Mouse (Mus musculus) forebrain, embryonic 12.5 days (tissue): ENCODE data around the gene Pkp3. TPM values are rescaled to one million over a fixed set of nuclear protein-coding genes. Genes with fewer than 3 reads are reported as not detected.
"Not testable (repeated sequence)": the region's sequence is repeated elsewhere in the genome, so short reads cannot be mapped to it uniquely, and the experiment has no call there.

Experiments used
- ATAC-seq: fragments of 200-750 bp; cut with Nextera tagmentation; 2 replicates; pipeline ENCODE4 v1.8.0; 2017; ENCODE audit warnings: moderate TSS enrichment; ENCODE audit not compliant: low FRiP score
- H3K27ac ChIP-seq: fragments of 300-500 bp; sonication (generic); 2 replicates; pipeline ENCODE4 v1.5.1; 2016; ENCODE audit warnings: mild to moderate bottlenecking
- H3K27me3 ChIP-seq: fragments of 300-500 bp; sonication (generic); 2 replicates; pipeline ENCODE4 v1.6.1; 2016; ENCODE audit warnings: mild to moderate bottlenecking
- H3K36me3 ChIP-seq: fragments of 300-500 bp; sonication (generic); replicated peaks from 2 replicates; pipeline ENCODE4 v1.6.1; 2016; ENCODE audit warnings: mild to moderate bottlenecking
- H3K4me1 ChIP-seq: fragments of 300-500 bp; sonication (generic); 2 replicates; pipeline ENCODE4 v1.6.1; 2016
- H3K4me2 ChIP-seq: fragments of 300-500 bp; sonication (generic); 2 replicates; pipeline ENCODE4 v1.6.1; 2016; ENCODE audit warnings: mild to moderate bottlenecking, moderate library complexity
- H3K4me3 ChIP-seq: fragments of 300-500 bp; sonication (generic); replicated peaks from 2 replicates; pipeline ENCODE4 v1.5.1; 2016; ENCODE audit warnings: mild to moderate bottlenecking
- H3K9ac ChIP-seq: fragments of 300-500 bp; sonication (generic); 2 replicates; pipeline ENCODE4 v1.6.1; 2016; ENCODE audit warnings: mild to moderate bottlenecking
- H3K9me3 ChIP-seq: fragments of 300-500 bp; sonication (generic); 2 replicates; pipeline ENCODE4 v1.6.1; 2016
- WGBS: fragments of 180-500 bp; shearing (Covaris S2); methylation state at CpG from one replicate; pipeline ENCODE4 v1.1.7; 2016; 5-methylcytosine and 5-hydroxymethylcytosine counted together
- polyA plus RNA-seq: library from polyadenylated mRNA; unstranded; fragments of >200 nt; fragmentation: Nextera tagmentation; extraction: Ambion mirVana; gene quantifications from 2 replicates; pipeline ENCODE4 v1.2.1, GENCODE M21; 2016

Pkp3 gene
- 1.3 and 1.5 TPM in 2 replicates for polyA plus RNA-seq

DNA sequence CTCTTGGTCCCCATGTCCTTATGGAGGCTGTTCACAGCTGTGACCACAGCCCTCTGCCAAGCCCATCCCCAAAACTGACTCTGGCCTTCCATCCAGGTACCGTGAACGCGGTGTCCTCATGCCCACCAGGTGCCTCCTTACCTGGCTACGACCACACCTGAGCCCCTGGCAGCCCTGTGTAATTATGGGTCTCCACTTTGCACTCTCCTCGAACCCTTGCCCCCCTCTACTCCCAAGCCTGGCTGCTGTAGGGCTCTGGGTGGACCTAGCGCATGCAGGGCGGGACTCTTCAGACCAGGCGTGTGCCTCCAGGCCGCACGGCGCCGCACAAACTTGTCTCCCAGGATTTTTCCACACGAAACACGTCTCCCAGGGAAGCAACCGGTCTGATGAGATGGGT lies at the start of gene Pkp3:
Pkp3 (plus strand) TSS at position 378 of the 400 bp plus-strand sequence.
- no peak within 1 kb of the TSS for H3K4me3 ChIP-seq
- WGBS = 93% methylated on average over 15 of the region's 15 CpGs
- no peak for ATAC-seq
- H3K36me3 ChIP-seq = no peaks in the 10 kb centered on the region
- H3K27ac ChIP-seq = no peak within 1 kb of the TSS
- H3K4me1 ChIP-seq = no peaks in the 10 kb centered on the region
- H3K9ac ChIP-seq = no peak within 1 kb of the TSS
- H3K9me3 ChIP-seq = no peaks in the 10 kb centered on the region
- H3K4me2 ChIP-seq = no peak within 1 kb of the TSS
- H3K27me3 ChIP-seq = peaks cover 15% of the 10 kb centered on the region

DNA sequence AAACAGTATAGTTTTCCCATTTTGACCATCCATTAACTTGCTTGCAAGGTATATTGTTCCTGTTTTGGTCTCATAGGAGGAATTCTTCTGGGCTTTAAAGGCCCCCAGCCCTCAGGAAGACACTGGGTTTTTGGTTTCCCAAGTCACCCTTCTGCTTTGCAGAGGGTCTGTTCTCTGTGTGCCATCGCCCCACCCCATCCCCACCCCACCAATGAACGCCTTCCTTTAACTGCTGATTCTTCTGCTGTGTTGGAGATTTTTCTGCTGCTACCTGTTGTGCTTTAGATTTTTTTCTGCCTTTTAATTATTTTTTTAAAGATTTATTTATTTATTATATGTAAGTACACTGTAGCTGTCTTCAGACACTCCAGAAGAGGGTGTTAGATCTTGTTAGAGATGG lies 49.2 kb upstream of the Pkp3 start, which contains the start of gene Gm17387:
Gm17387 (plus strand) TSS at position 301 of the 400 bp plus-strand sequence.
- Histone ChIP-seq H3K4me3 (no peak within 1 kb of the TSS), H3K27ac (no peak within 1 kb of the TSS), H3K9ac (no peak within 1 kb of the TSS), H3K4me2 (no peak within 1 kb of the TSS), H3K27me3 (0 out of 2 replicates have a peak, but pooled peaks cover 3% of the 10 kb centered on the region), H3K4me1 (peaks cover 20% of the 10 kb centered on the region), H3K36me3 (no peaks in the 10 kb centered on the region), H3K9me3 (no peaks in the 10 kb centered on the region)
- 95% methylated on average over 2 of the region's 2 CpGs for WGBS
- no peak for ATAC-seq

DNA sequence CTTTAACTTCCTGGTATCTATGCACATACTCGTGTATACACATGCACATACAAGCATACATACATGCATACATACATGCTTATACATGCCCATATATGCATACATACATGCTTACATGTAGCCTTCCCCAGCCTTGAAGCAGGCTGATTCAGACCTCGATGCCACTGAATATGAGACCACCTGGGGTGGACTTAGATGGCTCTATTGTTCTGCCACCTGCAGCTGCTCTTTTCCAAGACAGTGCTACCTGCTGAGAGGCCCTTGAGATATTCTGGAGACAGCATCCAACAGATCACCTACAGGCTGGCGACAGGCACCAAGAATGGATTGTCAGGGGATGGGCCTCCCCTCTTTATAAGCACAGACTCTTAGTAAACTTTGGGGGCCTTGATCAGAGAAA lies 47.6 kb upstream of the Pkp3 start:
- H3K36me3 ChIP-seq = no peaks in the 10 kb centered on the region
- H3K4me3 ChIP-seq = no peak overlapping the region
- no peak overlapping the region for H3K4me2 ChIP-seq
- H3K9me3 ChIP-seq = no peaks in the 10 kb centered on the region
- H3K4me1 ChIP-seq = peaks cover 13% of the 10 kb centered on the region
- H3K27ac ChIP-seq = no peak overlapping the region
- ATAC-seq = no peak
- 41% methylated on average over 3 of the region's 3 CpGs for WGBS
- 0 out of 2 replicates have a peak, but pooled peaks cover 3% of the 10 kb centered on the region for H3K27me3 ChIP-seq
- no peak overlapping the region for H3K9ac ChIP-seq

DNA sequence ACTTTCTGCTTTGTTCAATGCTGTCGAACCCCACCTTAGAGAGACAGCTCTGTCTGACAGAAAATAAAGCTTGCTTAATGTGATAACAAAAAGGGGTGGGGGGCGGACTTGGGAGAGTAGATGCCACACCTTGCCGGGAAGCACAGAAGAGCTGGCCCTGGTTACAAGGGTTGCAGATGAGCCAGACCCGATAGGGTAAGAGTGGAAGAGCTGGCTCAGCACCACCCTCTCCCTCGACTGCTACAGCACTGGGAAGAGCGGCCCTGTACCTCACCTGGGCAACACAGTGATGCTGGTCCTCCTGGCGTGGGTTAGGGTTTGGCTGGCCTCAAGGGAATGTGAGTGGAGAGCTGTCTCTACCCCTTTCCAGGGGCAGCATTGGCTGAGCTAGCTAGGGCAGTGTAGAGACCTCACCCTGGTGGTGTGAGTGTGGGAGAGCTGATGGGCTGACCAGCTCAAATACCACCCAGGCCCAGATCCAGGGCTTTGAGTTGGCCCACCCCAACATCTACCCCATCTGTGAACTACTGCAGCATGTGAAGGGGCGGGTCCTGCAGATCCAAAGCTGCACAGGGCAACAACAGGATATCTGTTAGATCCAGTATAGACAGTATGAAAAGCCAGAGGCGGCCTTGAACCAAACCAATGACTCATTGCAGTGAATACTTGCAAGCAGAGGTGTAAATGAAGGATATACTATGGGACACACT lies 45.4 kb upstream of the Pkp3 start:
- no peak for ATAC-seq
- Histone ChIP-seq H3K4me1 (no peaks in the 10 kb centered on the region), H3K4me2 (no peak overlapping the region), H3K4me3 (no peak overlapping the region), H3K36me3 (no peaks in the 10 kb centered on the region), H3K9me3 (no peaks in the 10 kb centered on the region), H3K27me3 (0 out of 2 replicates have a peak, but pooled peaks cover 3% of the 10 kb centered on the region), H3K27ac (no peak overlapping the region), H3K9ac (no peak overlapping the region)
- 80% methylated on average over 9 of the region's 9 CpGs for WGBS

DNA sequence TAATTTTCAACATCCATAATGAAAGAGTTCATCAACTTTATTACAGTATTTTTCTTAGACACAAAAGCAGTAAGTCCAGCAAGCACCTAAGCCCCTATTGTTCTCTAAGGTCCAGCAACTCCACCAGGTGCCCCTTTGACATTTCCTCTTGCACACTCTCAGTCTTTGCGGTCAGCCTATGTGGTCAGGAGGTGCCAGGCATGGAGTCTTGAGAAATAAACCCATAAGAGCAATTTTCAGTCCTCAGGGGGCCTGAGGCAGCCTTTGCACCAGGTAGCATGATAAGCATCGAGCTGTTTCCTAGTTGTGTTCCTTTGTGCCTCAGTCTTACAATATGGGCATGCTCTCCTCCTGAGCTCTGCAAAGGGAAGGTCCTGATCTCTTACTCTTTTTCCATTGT lies 41.4 kb upstream of the Pkp3 start:
- H3K4me3 ChIP-seq, ATAC-seq, H3K9me3 ChIP-seq, H3K27ac ChIP-seq, H3K4me2 ChIP-seq, H3K4me1 ChIP-seq, H3K36me3 ChIP-seq, H3K9ac ChIP-seq, H3K27me3 ChIP-seq: not testable (repeated sequence)
- WGBS = 93% methylated on average over 1 of the region's 2 CpGs

DNA sequence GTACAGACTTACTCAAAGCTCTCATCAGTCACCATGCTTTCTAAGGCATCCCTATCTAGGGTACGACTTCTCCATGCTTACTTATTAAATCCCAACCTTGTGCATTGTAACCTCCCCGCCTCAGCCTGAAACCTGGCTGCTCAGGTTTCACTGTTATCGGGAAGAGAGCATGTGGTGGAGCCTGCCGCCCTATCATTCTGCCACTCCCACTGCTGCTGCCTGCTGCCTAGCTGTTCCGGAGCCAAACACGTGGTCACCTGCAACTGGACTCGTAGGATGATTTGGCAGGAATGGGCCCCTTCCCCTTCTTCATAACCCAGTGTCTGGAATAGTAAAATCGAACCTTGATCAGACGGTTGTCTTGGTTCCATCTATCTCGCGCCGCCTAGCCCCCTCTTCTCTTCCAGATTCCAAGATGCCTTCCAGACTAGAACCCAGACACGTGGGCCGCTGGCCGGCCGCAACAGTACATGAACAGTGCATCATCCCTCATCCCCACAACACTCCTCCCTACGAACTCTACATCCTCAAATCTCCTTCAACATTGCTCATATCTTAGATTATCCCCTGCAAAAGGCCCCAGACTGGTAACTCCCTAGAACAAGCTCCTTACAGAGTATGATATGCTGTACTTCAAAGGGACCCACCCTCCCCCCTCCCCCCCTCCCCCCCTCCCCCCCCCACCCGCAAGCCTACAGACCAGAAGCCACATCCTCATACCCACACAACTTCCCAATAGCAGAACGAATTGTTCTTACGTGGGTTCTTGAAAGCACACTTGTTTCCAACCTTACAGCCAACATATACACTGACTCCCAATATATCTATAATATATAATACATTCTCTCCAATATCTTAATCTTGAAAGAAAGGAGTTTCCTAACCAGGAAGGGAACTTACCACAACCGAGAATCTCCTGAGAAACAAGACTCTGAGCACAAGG lies 39.7 kb upstream of the Pkp3 start:
- H3K4me1 ChIP-seq = no peaks in the 10 kb centered on the region; the same call in 1 of the 2 replicates
- no peak overlapping the region for H3K4me2 ChIP-seq
- H3K4me3 ChIP-seq = no peak overlapping the region
- no peaks in the 10 kb centered on the region for H3K36me3 ChIP-seq
- H3K27me3 ChIP-seq = no peaks in the 10 kb centered on the region
- H3K9me3 ChIP-seq = no peaks in the 10 kb centered on the region
- ATAC-seq = no peak
- H3K27ac ChIP-seq = no peak overlapping the region
- 87% methylated on average over 19 of the region's 21 CpGs for WGBS
- H3K9ac ChIP-seq = no peak overlapping the region

DNA sequence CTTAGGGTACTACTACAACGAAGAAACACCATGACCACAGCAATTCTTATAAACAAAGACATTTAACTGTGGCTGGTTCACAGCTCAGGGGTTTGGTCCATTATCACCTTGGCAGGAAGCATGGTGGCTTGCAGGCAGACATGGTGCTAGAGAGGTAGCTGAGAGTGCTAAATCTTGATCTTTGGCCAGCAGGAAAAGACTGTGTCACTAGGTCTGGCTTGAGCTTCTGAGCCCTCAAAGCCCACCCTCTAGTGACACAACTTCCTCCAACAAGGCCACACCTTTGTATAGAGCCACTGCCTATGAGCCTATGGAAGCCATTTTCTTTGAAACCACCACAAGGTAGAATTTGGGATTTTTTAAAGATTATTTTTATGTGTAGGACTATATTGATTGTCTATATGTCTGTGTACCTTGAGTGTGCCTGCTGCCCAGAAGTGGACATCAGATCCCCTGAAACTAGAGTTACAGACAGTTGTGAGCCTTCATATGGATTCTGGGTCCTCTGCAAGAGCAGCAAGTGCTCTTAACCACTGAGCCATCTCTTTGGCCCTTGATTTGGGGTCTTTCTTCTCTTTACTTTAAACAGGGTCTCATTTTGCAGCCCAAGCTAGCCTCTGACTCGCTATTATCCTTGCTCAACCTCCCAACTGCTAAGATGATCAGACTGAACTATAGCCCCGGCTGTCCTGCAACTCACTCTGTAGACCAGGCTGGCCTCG lies 38.5 kb upstream of the Pkp3 start:
- Histone ChIP-seq H3K4me3 (no peak overlapping the region), H3K4me1 (no peaks in the 10 kb centered on the region; the same call in 1 of the 2 replicates), H3K4me2 (no peak overlapping the region), H3K9ac (no peak overlapping the region), H3K27ac (no peak overlapping the region), H3K9me3 (no peaks in the 10 kb centered on the region), H3K27me3 (no peaks in the 10 kb centered on the region), H3K36me3 (no peaks in the 10 kb centered on the region)
- ATAC-seq = no peak
- WGBS = 94% methylated on average over 4 of the region's 4 CpGs

DNA sequence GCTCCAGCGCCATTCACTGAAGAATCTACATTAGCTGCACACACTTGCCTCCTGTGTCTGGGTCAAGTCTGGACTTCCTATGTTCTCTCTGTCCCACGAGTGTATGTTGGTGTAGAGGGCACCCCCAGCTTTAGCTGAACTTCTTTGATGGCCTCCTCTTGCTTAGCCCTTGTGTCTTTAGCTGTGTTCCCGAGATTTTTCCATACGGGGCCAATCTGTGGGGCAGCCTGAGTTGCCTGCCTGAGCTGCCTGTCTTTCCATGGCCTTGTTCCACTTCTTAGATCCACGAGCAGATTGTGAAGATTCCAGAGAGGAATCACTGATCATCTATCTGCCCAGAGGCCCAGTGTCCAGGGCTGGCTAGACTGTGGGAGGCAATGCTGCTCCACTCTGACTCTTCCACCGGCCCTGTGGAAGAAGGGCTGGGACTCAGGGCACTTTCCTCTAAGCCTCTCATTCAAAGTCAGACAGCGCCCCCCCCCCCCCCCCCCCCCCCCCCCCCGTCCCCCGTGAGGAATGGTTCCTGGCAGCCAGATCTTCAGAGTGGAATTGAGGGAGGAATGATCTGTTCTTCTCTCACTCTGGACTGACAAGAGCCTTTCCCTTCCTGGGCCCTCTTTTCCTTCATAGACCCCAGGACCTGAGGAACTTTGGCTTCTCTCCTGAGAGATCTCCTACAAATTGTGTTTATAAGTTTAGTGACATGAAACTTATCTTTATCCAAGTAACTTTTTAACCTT lies 37.0 kb upstream of the Pkp3 start:
- Histone ChIP-seq H3K9ac (no peak overlapping the region), H3K4me2 (peak overlapping the region; percentile 13; the same call in 1 of the 2 replicates), H3K27me3 (no peaks in the 10 kb centered on the region), H3K4me1 (no peaks in the 10 kb centered on the region; the same call in 1 of the 2 replicates), H3K27ac (0 out of 2 replicates have a peak overlapping the region, but pooled peaks have one; percentile 36), H3K9me3 (no peaks in the 10 kb centered on the region), H3K4me3 (no peak overlapping the region), H3K36me3 (no peaks in the 10 kb centered on the region)
- no peak for ATAC-seq
- 51% methylated on average over 6 of the region's 9 CpGs for WGBS

DNA sequence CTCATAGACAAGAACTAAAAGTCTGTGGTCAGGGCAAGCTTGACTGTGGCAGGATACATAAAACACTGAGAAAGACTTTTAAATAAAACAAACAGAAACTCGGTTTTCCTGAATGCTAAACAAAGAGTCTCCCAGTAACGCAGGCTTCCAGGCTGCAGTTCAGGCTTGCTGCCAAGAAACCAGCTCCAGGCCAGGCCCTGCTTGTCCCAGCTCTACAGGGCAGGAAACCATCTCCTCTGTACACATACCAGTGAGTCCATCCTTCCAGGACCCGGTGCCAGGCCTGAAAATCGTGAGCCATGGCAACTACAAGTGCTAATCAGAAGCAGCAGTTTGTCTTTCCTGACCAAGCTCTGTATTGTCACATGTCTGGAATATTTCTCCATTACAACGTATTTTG lies 36.4 kb upstream of the Pkp3 start:
- Histone ChIP-seq H3K27ac (0 out of 2 replicates have a peak overlapping the region, but pooled peaks have one; percentile 36), H3K9me3 (no peaks in the 10 kb centered on the region), H3K27me3 (0 out of 2 replicates have a peak, but pooled peaks cover 3% of the 10 kb centered on the region), H3K36me3 (no peaks in the 10 kb centered on the region), H3K4me1 (no peaks in the 10 kb centered on the region; the same call in 1 of the 2 replicates), H3K9ac (no peak overlapping the region), H3K4me3 (no peak overlapping the region), H3K4me2 (no peak overlapping the region)
- ATAC-seq = no peak
- 33% methylated on average over 5 of the region's 5 CpGs for WGBS

DNA sequence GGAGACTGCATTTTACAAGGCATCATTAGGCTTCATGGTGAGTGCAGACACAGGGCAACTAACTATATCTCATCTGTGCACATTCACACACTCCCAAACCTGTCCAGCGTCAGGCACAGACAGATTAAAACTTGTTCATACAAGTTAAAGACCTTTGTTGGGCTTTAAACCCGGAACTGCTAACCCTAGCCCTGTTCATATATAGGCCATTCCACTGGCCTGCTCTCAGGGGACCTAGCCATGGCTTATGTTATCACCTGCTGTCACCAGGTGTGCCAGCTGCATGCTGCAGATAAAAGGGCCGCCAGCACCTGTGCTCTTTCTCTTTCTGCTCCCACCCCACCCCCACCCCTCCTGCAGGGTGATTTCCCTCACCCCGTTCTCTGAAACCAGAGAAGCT lies 35.5 kb upstream of the Pkp3 start:
- no peak for ATAC-seq
- no peaks in the 10 kb centered on the region for H3K9me3 ChIP-seq

DNA sequence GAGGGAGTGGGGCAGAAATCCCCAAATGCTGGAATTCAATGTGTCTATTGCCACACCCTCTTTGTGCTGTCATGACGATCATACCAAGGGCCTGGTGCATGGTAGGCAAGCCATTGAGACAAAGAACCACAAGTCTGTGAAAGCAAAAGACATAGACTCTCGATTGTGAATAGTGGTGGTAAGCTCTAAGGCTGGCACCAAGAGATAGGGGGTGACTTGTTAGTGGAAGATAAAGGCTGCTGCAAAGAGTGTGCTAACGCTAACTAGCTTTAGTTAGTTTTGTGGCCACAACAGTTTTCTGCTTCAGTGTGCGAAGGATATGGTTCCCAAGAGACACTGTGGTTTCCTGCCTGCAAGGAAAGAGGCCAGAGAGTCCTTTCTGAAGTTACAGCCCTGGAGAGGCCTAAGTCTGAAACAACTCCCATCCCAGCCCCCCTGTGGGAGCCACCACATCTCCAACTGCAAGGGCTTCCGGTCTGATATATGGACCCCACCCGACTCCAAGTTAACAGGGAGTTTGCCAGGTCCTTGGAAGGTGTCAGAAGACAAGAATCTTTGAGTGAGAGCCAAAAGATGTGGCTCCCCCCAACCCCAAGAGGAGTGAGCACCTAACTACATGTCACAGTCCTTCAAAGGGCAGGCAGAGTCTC lies 31.0 kb upstream of the Pkp3 start:
- no peak for ATAC-seq
- Histone ChIP-seq H3K36me3 (no peaks in the 10 kb centered on the region), H3K9me3 (no peaks in the 10 kb centered on the region), H3K4me3 (0 out of 2 replicates have a peak overlapping the region, but pooled peaks have one; percentile 37), H3K27me3 (peaks cover 10% of the 10 kb centered on the region; the same call in 1 of the 2 replicates), H3K4me2 (peak overlapping the region; percentile 79; the same call in 1 of the 2 replicates), H3K9ac (peak overlapping the region; percentile 47; the same call in 1 of the 2 replicates), H3K27ac (no peak overlapping the region), H3K4me1 (peaks cover 16% of the 10 kb centered on the region)
- WGBS = 80% methylated on average over 6 of the region's 6 CpGs

More for the DNA sequence above, 35.5 kb upstream of the Pkp3 start:
- Histone ChIP-seq H3K4me1 (peaks cover 6% of the 10 kb centered on the region), H3K36me3 (no peaks in the 10 kb centered on the region), H3K4me3 (no peak overlapping the region), H3K4me2 (no peak overlapping the region), H3K27ac (no peak overlapping the region), H3K9ac (no peak overlapping the region), H3K27me3 (peaks cover 10% of the 10 kb centered on the region; the same call in 1 of the 2 replicates)
- WGBS = 53% methylated on average over 4 of the region's 4 CpGs
